In the genomic region with DNA sequence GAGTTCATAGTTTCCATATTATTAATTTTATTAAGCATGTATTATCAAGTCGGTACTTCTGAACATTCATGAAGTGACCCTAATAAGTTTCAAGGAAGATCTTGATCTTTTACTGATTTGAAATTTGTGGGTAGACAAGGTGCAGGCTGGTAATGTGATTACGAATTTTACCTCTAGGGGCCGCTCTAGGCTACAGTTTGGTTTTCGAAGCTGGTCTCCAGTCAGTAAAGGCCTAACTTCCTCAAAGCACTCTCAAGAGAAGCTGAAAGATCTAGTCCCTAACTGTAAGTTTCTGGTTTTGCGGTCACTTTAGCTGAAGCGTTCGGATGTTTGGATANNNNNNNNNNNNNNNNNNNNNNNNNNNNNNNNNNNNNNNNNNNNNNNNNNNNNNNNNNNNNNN, we compare ENCODE assay signal across 7 mouse cellular contexts.
DNase-seq lines count a peak whose midpoint lies in the region; ATAC-seq lines count a peak whose summit lies in the region.

No protein-coding gene starts in this region.

- ATAC-seq in intestine, embryonic 15.5 days, result 0 out of 2 replicates have a peak, but pooled peaks have one; percentile 41

- intact Hi-C loops in left cerebral cortex, postnatal 4 days (cut with DNase I), result no loop called here

- no peak overlapping the region for H3K4me2 ChIP-seq in intestine, embryonic 15.5 days (replicated peaks)

- DNase-seq in testis, postnatal 10 days (ENCODE audit: low spot score), result peak; percentile 60
- no peak for DNase-seq in testis, postnatal 14 days (ENCODE audit: low spot score)
- peak; percentile 53 for DNase-seq in adrenal gland, postnatal 14 days
- DNase-seq in embryonic facial prominence, embryonic 10.5 days (ENCODE audit: low spot score), result peak; percentile 62
- peak; percentile 38 for DNase-seq in left cerebral cortex, postnatal 4 days
- DNase-seq in retina, postnatal 1 day, result peak; percentile 71

- H3K9me3 ChIP-seq in embryonic facial prominence, embryonic 10.5 days, result no peaks in the 10 kb centered on the region
- no peaks in the 10 kb centered on the region for H3K9me3 ChIP-seq in intestine, embryonic 15.5 days

- no peak overlapping the region for H3K27ac ChIP-seq in embryonic facial prominence, embryonic 10.5 days (replicated peaks)
- H3K27ac ChIP-seq in intestine, embryonic 15.5 days, result no peak overlapping the region

- 26% methylated on average over 7 of the region's 7 CpGs for WGBS in embryonic facial prominence, embryonic 10.5 days
- 36% methylated on average over 7 of the region's 7 CpGs for WGBS in intestine, embryonic 15.5 days

- H3K9ac ChIP-seq in intestine, embryonic 15.5 days, result no peak overlapping the region

- no peaks in the 10 kb centered on the region for H3K27me3 ChIP-seq in embryonic facial prominence, embryonic 10.5 days (replicated peaks; ENCODE audit: low read depth, poor library complexity, severe bottlenecking)
- no peaks in the 10 kb centered on the region for H3K27me3 ChIP-seq in intestine, embryonic 15.5 days (replicated peaks)

- no peaks in the 10 kb centered on the region for H3K36me3 ChIP-seq in embryonic facial prominence, embryonic 10.5 days (replicated peaks)
- no peaks in the 10 kb centered on the region for H3K36me3 ChIP-seq in intestine, embryonic 15.5 days

- peaks cover 12% of the 10 kb centered on the region for H3K4me1 ChIP-seq in embryonic facial prominence, embryonic 10.5 days
- no peaks in the 10 kb centered on the region for H3K4me1 ChIP-seq in intestine, embryonic 15.5 days (replicated peaks)

- H3K4me3 ChIP-seq in embryonic facial prominence, embryonic 10.5 days, result no peak overlapping the region
- no peak overlapping the region for H3K4me3 ChIP-seq in intestine, embryonic 15.5 days (replicated peaks)
